Mouse (Mus musculus): ENCODE data around the gene Derl2. TPM values are rescaled to one million over a fixed set of nuclear protein-coding genes. Genes with fewer than 3 reads are reported as not detected.

The Derl2 gene
- total RNA-seq, 1 experiment, result 45.1 TPM

GRCm38 (mm10) chr11:70964222-70964907, 55.3 kb downstream of the Derl2 start:
- in situ Hi-C loops (cut with MboI; ENCODE audit: low sequenced_read_pairs in 2 of 2, unreplicated experiment in 2 of 2), result no loop called here
- no peaks in the 10 kb centered on the region for H3K9me3 ChIP-seq (ENCODE audit: control insufficient read depth, insufficient read depth, low read depth, low read length)
- TF ChIP-seq ZNF384 (IDR thresholded peaks at IDR 0.05; ENCODE audit: low read depth, low read length) (no peak), CHD2 (IDR thresholded peaks at IDR 0.05; ENCODE audit: low read depth, low read length) (no peak), MAFK (IDR thresholded peaks at IDR 0.05; ENCODE audit: insufficient read depth, low read depth, low read length) (peak; percentile 97), ZC3H11A (IDR thresholded peaks at IDR 0.05; ENCODE audit: borderline replicate concordance, low read depth, low read length) (no peak)
- no peak for DNase-seq (ENCODE audit: low read depth, low spot score)
- peaks cover 1% of the 10 kb centered on the region for H3K36me3 ChIP-seq (ENCODE audit: control insufficient read depth, insufficient read depth, low read length, poor library complexity, severe bottlenecking)
- peak overlapping the region; percentile 3; the same call in 1 of the 2 replicates for H3K27ac ChIP-seq (ENCODE audit: insufficient read depth, low read depth, low read length, poor library complexity, severe bottlenecking)
- H3K4me1 ChIP-seq (ENCODE audit: control insufficient read depth in 2 of 2, insufficient read depth in 2 of 2, low read length in 2 of 2, poor library complexity in 1 of 2), result peaks cover 0 to 6% of the 10 kb centered on the region in 2 experiments; a peak in 1 of 4 replicates
- H3K4me3 ChIP-seq (ENCODE audit: insufficient read depth in 1 of 2, low read depth in 1 of 2, low read length in 2 of 2, poor library complexity in 1 of 2, severe bottlenecking in 1 of 2), result no peak overlapping the region
- no peak overlapping the region for H3K9ac ChIP-seq (ENCODE audit: insufficient read depth, low read depth, low read length, poor library complexity, severe bottlenecking)

GRCm38 (mm10) chr11:70960786-70961554, 58.7 kb downstream of the Derl2 start:
- Histone ChIP-seq H3K9ac (ENCODE audit: insufficient read depth, low read depth, low read length, poor library complexity, severe bottlenecking) (no peak overlapping the region), H3K27ac (ENCODE audit: insufficient read depth, low read depth, low read length, poor library complexity, severe bottlenecking) (no peak overlapping the region; the same call in 1 of the 2 replicates), H3K4me3 (ENCODE audit: insufficient read depth in 1 of 2, low read depth in 1 of 2, low read length in 2 of 2, poor library complexity in 1 of 2, severe bottlenecking in 1 of 2) (no peak overlapping the region), H3K9me3 (ENCODE audit: control insufficient read depth, insufficient read depth, low read depth, low read length) (no peaks in the 10 kb centered on the region), H3K36me3 (ENCODE audit: control insufficient read depth, insufficient read depth, low read length, poor library complexity, severe bottlenecking) (peaks cover 18% of the 10 kb centered on the region), H3K4me1 (ENCODE audit: control insufficient read depth in 2 of 2, insufficient read depth in 2 of 2, low read length in 2 of 2, poor library complexity in 1 of 2) (peaks cover 0 to 6% of the 10 kb centered on the region in 2 experiments; a peak in 1 of 4 replicates)
- TF ChIP-seq HCFC1 (IDR thresholded peaks at IDR 0.05; ENCODE audit: borderline replicate concordance, insufficient read depth, low read length) (no peak), CHD2 (IDR thresholded peaks at IDR 0.05; ENCODE audit: low read depth, low read length) (no peak), ZC3H11A (IDR thresholded peaks at IDR 0.05; ENCODE audit: borderline replicate concordance, low read depth, low read length) (no peak), ZNF384 (IDR thresholded peaks at IDR 0.05; ENCODE audit: low read depth, low read length) (peak; percentile 74), MAFK (IDR thresholded peaks at IDR 0.05; ENCODE audit: insufficient read depth, low read depth, low read length) (no peak)
- in situ Hi-C loops (cut with MboI; ENCODE audit: low sequenced_read_pairs in 2 of 2, unreplicated experiment in 2 of 2), result no loop called here
- DNase-seq (ENCODE audit: low read depth, low spot score), result no peak

Other genes with a start within 250 kb of the Derl2 start
- gene Scimp, start 207.3 kb downstream of the Derl2 start, total RNA-seq (2012; rRNA removed), result not detected in 2 replicates
- gene Rabep1, start 175.1 kb downstream of the Derl2 start, total RNA-seq (2012; rRNA removed), result 29.0 and 38.8 TPM in 2 replicates
- 120 and 121 TPM in 2 replicates for gene Nup88, start 49.9 kb downstream of the Derl2 start, total RNA-seq (2012; rRNA removed)
- gene Rpain, start 49.6 kb downstream of the Derl2 start, total RNA-seq (2012; rRNA removed), result 58.6 and 74.6 TPM in 2 replicates
- 97.4 and 139 TPM in 2 replicates for gene C1qbp, start 36.8 kb downstream of the Derl2 start, total RNA-seq (2012; rRNA removed)
- gene Dhx33, start 15.4 kb downstream of the Derl2 start, total RNA-seq (2012; rRNA removed), result 29.9 and 32.7 TPM in 2 replicates
- gene Mis12, start 230 bp downstream of the Derl2 start, total RNA-seq (2012; rRNA removed), result 17.5 and 27.0 TPM in 2 replicates
- gene 6330403K07Rik, start 13.7 kb upstream of the Derl2 start, total RNA-seq (2012; rRNA removed), result 2.3 and 4.2 TPM in 2 replicates
- not detected in 2 replicates for gene Nlrp1a, start 124.9 kb upstream of the Derl2 start, total RNA-seq (2012; rRNA removed)
- not detected in 2 replicates for gene Nlrp1b, start 210.9 kb upstream of the Derl2 start, total RNA-seq (2012; rRNA removed)

Measured in ES-E14 (cell line).